Mouse (Mus musculus) testis, adult 2 months (tissue): Measurements from ENCODE around the gene Gm21992.

Experiments used
- CTCF ChIP-seq: fragments of 200-500 bp; IDR thresholded peaks from 2 replicates; pipeline ENCODE4 v1.5.1; 2012; ENCODE audit warnings: low read depth, mild to moderate bottlenecking, inconsistent platforms, low read length, moderate library complexity; ENCODE audit not compliant: control insufficient read depth, insufficient read depth, insufficient replicate concordance
- POLR2A ChIP-seq: fragments of 200-500 bp; IDR thresholded peaks from 2 replicates; pipeline ENCODE4 v1.6.1; 2012; ENCODE audit warnings: low read depth, mild to moderate bottlenecking, inconsistent platforms, low read length, moderate library complexity; ENCODE audit not compliant: control insufficient read depth

GRCm38 (mm10) chr19:4845846-4846245, 34.4 kb upstream of the Gm21992 start:
- TF ChIP-seq CTCF, result no peak
- TF ChIP-seq POLR2A, result no peak
